Mouse (Mus musculus) layer of hippocampus, postnatal 36 days (tissue): Measurements from ENCODE around the gene Tec. TPM values are rescaled to one million over a fixed set of nuclear protein-coding genes. Genes with fewer than 3 reads are reported as not detected.
A peak's percentile ranks its signal among the peaks of the same experiment; 100 is the strongest.

Source experiments
- DNase-seq, 2 experiments: peaks; one replicate each; pipeline ENCODE4 v3.0.0; 2022
- total RNA-seq, 2 experiments: library from RNA; stranded (reverse); gene quantifications; 2 replicates each; pipeline ENCODE4 v1.2.3; 2021

Tec gene
- total RNA-seq, 2 experiments from 2014 or later, result 1.8 to 2.0 TPM

GRCm38 (mm10) chr5:72723429-72723828 is 144.9 kb downstream of the Tec start:
- DNase-seq, result no peak

GRCm38 (mm10) chr5:72720587-72720986 is 147.7 kb downstream of the Tec start:
- DNase-seq, result no peak

GRCm38 (mm10) chr5:72710572-72711278 is 157.6 kb downstream of the Tec start:
- DNase-seq, result peak; percentile 48 to 53

GRCm38 (mm10) chr5:72709976-72710375 is 158.3 kb downstream of the Tec start:
- no peak for DNase-seq

GRCm38 (mm10) chr5:72709451-72709850 is 158.8 kb downstream of the Tec start:
- no peak for DNase-seq

GRCm38 (mm10) chr5:72706722-72707121 is 161.6 kb downstream of the Tec start:
- no peak for DNase-seq

GRCm38 (mm10) chr5:72706095-72706494 is 162.2 kb downstream of the Tec start:
- DNase-seq, result no peak

Other genes with a start within 250 kb of the Tec start
- not detected for gene Cnga1, start 224.2 kb downstream of the Tec start, total RNA-seq
- gene Nipal1, start 220.7 kb downstream of the Tec start, total RNA-seq, result not detected
- gene Txk, start 115.7 kb downstream of the Tec start, total RNA-seq, result under 1 TPM in 1 of 2 experiments, not detected in 1; 0.10 TPM
- 10 to 100 TPM; 21.0 to 24.6 TPM for gene Slain2, start 45.8 kb upstream of the Tec start, total RNA-seq
- gene Gm10135, start 106.2 kb upstream of the Tec start, total RNA-seq, result not detected
- under 1 TPM; 0.78 to 0.90 TPM for gene Slc10a4, start 138.4 kb upstream of the Tec start, total RNA-seq